ENCODE assay signal across 20 mouse cellular contexts in the genomic region with DNA sequence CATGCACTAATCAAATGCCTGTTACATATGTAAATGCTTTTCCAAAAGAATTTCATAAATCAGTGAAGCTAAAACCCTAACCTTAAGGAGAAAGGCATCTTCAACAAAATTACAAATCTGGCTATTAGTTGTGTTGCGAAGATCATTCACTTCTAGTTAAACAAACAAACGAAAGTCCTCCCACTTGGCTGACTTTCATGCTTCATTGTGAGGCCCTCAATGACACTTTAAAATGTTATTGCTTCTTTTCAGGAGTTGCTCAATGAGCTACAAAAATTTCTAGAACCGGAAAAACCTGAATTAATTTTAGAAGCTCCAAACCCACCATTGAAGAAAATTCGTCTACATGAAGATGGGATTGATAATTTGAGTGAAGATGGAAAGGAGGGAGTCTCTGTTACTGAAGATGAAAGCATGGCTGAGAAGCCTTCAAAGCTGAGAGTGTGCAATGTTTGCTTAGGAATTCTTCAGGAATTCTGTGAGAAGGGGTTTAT.
"Had no signal": no experiment of that assay in that cellular context is flagged by ENCODE, and none has a peak within 500 bp of the region (broad histone marks: within the 10 kb centered on the region; RNA-seq: fewer than 3 reads in every experiment).

No protein-coding gene starts in this region.

- H3K4me2 ChIP-seq: heart, embryonic 12.5 days; hindbrain, embryonic 13.5 days; hindbrain, embryonic 15.5 days; limb, embryonic 12.5 days had no signal

- H3K27ac ChIP-seq: heart, embryonic 10.5 days; hindbrain, embryonic 13.5 days; hindbrain, embryonic 15.5 days; hindbrain, postnatal 0 days; layer of hippocampus, adult 2 months; left cerebral cortex, adult 2 months; limb, embryonic 10.5 days; limb, embryonic 12.5 days had no signal

- H3K27me3 ChIP-seq: heart, embryonic 12.5 days; hindbrain, embryonic 13.5 days; hindbrain, embryonic 15.5 days; limb, embryonic 12.5 days had no signal

- H3K9ac ChIP-seq: forebrain, postnatal 0 days; heart, embryonic 12.5 days; hindbrain, embryonic 13.5 days; hindbrain, embryonic 15.5 days; limb, embryonic 12.5 days had no signal

- H3K4me3 ChIP-seq: heart, embryonic 10.5 days; heart, embryonic 12.5 days; hindbrain, embryonic 13.5 days; hindbrain, embryonic 15.5 days; layer of hippocampus, adult 2 months; left cerebral cortex, adult 2 months; limb, embryonic 10.5 days; limb, embryonic 12.5 days had no signal

- H3K9me3 ChIP-seq: heart, embryonic 10.5 days; heart, embryonic 12.5 days; hindbrain, embryonic 13.5 days; hindbrain, embryonic 15.5 days; limb, embryonic 10.5 days; limb, embryonic 12.5 days had no signal

- ATAC-seq: forebrain, postnatal 0 days; hindbrain, postnatal 0 days; intestine, embryonic 16.5 days had no signal

- H3K4me1 ChIP-seq: heart, embryonic 10.5 days; heart, embryonic 12.5 days had no signal

- DNase-seq: forebrain, postnatal 0 days; gastrocnemius, postnatal 14 days; gastrocnemius, postnatal 36 days; heart, adult 18-20 months; heart, postnatal 10 days; kidney, adult 18-20 months; kidney, adult 8-10 months; kidney, postnatal 10 days; kidney, postnatal 25 days; kidney, postnatal 4 days had no signal
